9 mouse cellular contexts compared by ENCODE assay signal in genomic region chr8:121390608-121391007, GRCm38 (mm10).
DNase-seq lines count a peak whose midpoint lies in the region; ATAC-seq and TF ChIP-seq lines count a peak whose summit lies in the region.
"Had no signal": no experiment of that assay in that cellular context is flagged by ENCODE, and none has a peak within 500 bp of the region (broad histone marks: within the 10 kb centered on the region; RNA-seq: fewer than 3 reads in every experiment).

No protein-coding gene starts in this region.

- H3K4me1 ChIP-seq in testis, adult 2 months (ENCODE audit: control insufficient read depth, insufficient read depth, low read length): no peaks in the 10 kb centered on the region
- no peaks in the 10 kb centered on the region for H3K4me1 ChIP-seq in intestine, embryonic 16.5 days (ENCODE audit: control insufficient read depth, insufficient read depth, low read length)
- H3K4me1 ChIP-seq in midbrain, embryonic 13.5 days (replicated peaks): peaks cover 19% of the 10 kb centered on the region

- H3K9me3 ChIP-seq in intestine, embryonic 16.5 days (ENCODE audit: control insufficient read depth, low read length): no peaks in the 10 kb centered on the region
- no peaks in the 10 kb centered on the region for H3K9me3 ChIP-seq in midbrain, embryonic 13.5 days
- H3K9me3 ChIP-seq: neural tube, embryonic 13.5 days had no signal

- H3K27ac ChIP-seq in testis, adult 2 months (ENCODE audit: control insufficient read depth, insufficient read depth, low read depth, low read length): no peak overlapping the region
- no peak overlapping the region for H3K27ac ChIP-seq in intestine, embryonic 16.5 days (ENCODE audit: low read length)
- H3K27ac ChIP-seq in midbrain, embryonic 13.5 days: no peak overlapping the region
- H3K27ac ChIP-seq: neural tube, embryonic 13.5 days had no signal

- H3K4me3 ChIP-seq in testis, adult 2 months (ENCODE audit: control insufficient read depth, low read depth, low read length): no peak overlapping the region
- no peak overlapping the region for H3K4me3 ChIP-seq in intestine, embryonic 16.5 days (ENCODE audit: low read length)
- H3K4me3 ChIP-seq in midbrain, embryonic 13.5 days (replicated peaks): no peak overlapping the region
- H3K4me3 ChIP-seq: neural tube, embryonic 13.5 days had no signal

- DNase-seq in cerebellum, postnatal 25 days: peak; percentile 19 to 38
- no peak for DNase-seq in testis, postnatal 14 days (ENCODE audit: low spot score)
- no peak for DNase-seq in left cerebral cortex, adult 11 months (ENCODE audit: low spot score)
- no peak for DNase-seq in gastrocnemius, adult 8-10 months (ENCODE audit: low spot score in 2 of 2)

- TF ChIP-seq POLR2A in testis, adult 2 months (IDR thresholded peaks at IDR 0.05; ENCODE audit: control insufficient read depth, low read depth, low read length): no peak

- no peak overlapping the region for H3K9ac ChIP-seq in intestine, embryonic 16.5 days (ENCODE audit: low read depth, low read length)
- 0 out of 2 replicates have a peak overlapping the region, but pooled peaks have one; percentile 3 for H3K9ac ChIP-seq in midbrain, embryonic 13.5 days (replicated peaks)
- H3K9ac ChIP-seq: neural tube, embryonic 13.5 days had no signal

- no peak for ATAC-seq in cerebellum, adult (ENCODE audit: insufficient number of reproducible peaks, low FRiP score, low TSS enrichment)
- ATAC-seq in intestine, embryonic 16.5 days: 0 out of 2 replicates have a peak, but pooled peaks have one; percentile 44
- ATAC-seq in midbrain, embryonic 13.5 days: no peak; the same call in 1 of the 2 replicates

- no peaks in the 10 kb centered on the region for H3K27me3 ChIP-seq in testis, adult 2 months (ENCODE audit: control insufficient read depth, insufficient read depth, low read length)
- H3K27me3 ChIP-seq in intestine, embryonic 16.5 days (replicated peaks; ENCODE audit: control insufficient read depth, insufficient read depth, low read length): peaks cover 40% of the 10 kb centered on the region
- H3K27me3 ChIP-seq in midbrain, embryonic 13.5 days: peaks cover 71% of the 10 kb centered on the region

- no peak overlapping the region for H3K4me2 ChIP-seq in intestine, embryonic 16.5 days (ENCODE audit: low read depth, low read length)
- H3K4me2 ChIP-seq in midbrain, embryonic 13.5 days (replicated peaks): no peak overlapping the region
- H3K4me2 ChIP-seq: neural tube, embryonic 13.5 days had no signal

- H3K36me3 ChIP-seq in testis, adult 2 months (ENCODE audit: control insufficient read depth, insufficient read depth, low read length): no peaks in the 10 kb centered on the region
- H3K36me3 ChIP-seq in intestine, embryonic 16.5 days (ENCODE audit: control insufficient read depth, insufficient read depth, low read length): no peaks in the 10 kb centered on the region
- H3K36me3 ChIP-seq in midbrain, embryonic 13.5 days: no peaks in the 10 kb centered on the region
- H3K36me3 ChIP-seq: neural tube, embryonic 13.5 days had no signal

- peak; percentile 57; the same call in 1 of the 2 replicates for TF ChIP-seq CTCF in testis, adult 2 months (IDR thresholded peaks at IDR 0.05; ENCODE audit: control insufficient read depth, insufficient read depth, insufficient replicate concordance, low read depth, low read length)

- 18% methylated on average over 11 of the region's 11 CpGs for WGBS in intestine, embryonic 16.5 days
- WGBS in midbrain, embryonic 13.5 days: 17% methylated on average over 11 of the region's 11 CpGs

Comparison
In these comparisons a context has a peak if more than half of its experiments do, and no peak if none do; other contexts are left out.
1. DNase-seq: peak in cerebellum, postnatal 25 days (2 of 2); none in testis, postnatal 14 days (single experiment), left cerebral cortex, adult 11 months (single experiment) and gastrocnemius, adult 8-10 months (0 of 2).